Mouse (Mus musculus) thymus, adult 2 months (tissue): Measurements from ENCODE around the gene Hgd.

Experiments
- CTCF ChIP-seq: fragments of 200-500 bp; IDR thresholded peaks from 2 replicates; pipeline ENCODE4 v1.5.1; 2012; ENCODE audit warnings: mild to moderate bottlenecking, control low read depth, low read length, moderate library complexity, borderline replicate concordance; ENCODE audit not compliant: control insufficient read depth, poor library complexity, insufficient read depth; ENCODE audit errors: extremely low read depth
- POLR2A ChIP-seq: fragments of 200-500 bp; IDR thresholded peaks from 2 replicates; pipeline ENCODE4 v1.6.1; 2012; ENCODE audit warnings: mild to moderate bottlenecking, low read length, control low read depth, moderate library complexity; ENCODE audit not compliant: control insufficient read depth, poor library complexity, insufficient read depth; ENCODE audit errors: extremely low read depth

- TF ChIP-seq CTCF (no peak), POLR2A (no peak)
Observed at GRCm38 (mm10) chr16:37637802-37638201, 57.8 kb downstream of the Hgd start.
